Mouse (Mus musculus) lung, embryonic 14.5 days (tissue): ENCODE measurements around the gene Kcnh8. TPM values are rescaled to one million over a fixed set of nuclear protein-coding genes. Genes with fewer than 3 reads are reported as not detected.

Source experiments
- ATAC-seq: fragments of 200-750 bp; cut with Nextera tagmentation; 2 replicates; pipeline ENCODE4 v1.8.0; 2017; ENCODE audit warnings: mild to moderate bottlenecking, moderate TSS enrichment, moderate library complexity; ENCODE audit not compliant: insufficient read depth
- DNase-seq: peaks from one replicate; pipeline ENCODE4 v3.0.0-alpha.2; 2015
- H3K27ac ChIP-seq: fragments of 300-500 bp; sonication (generic); 2 replicates; pipeline ENCODE4 v1.5.1; 2014; ENCODE audit warnings: low read depth, mild to moderate bottlenecking, moderate library complexity
- H3K27me3 ChIP-seq: fragments of 300-500 bp; sonication (generic); 2 replicates; pipeline ENCODE4 v1.6.1; 2014; ENCODE audit warnings: low read length, control low read depth; ENCODE audit not compliant: insufficient read depth
- H3K36me3 ChIP-seq: fragments of 300-500 bp; sonication (generic); 2 replicates; pipeline ENCODE4 v1.6.1; 2014; ENCODE audit warnings: control low read depth; ENCODE audit not compliant: insufficient read depth
- H3K4me1 ChIP-seq: fragments of 300-500 bp; sonication (generic); 2 replicates; pipeline ENCODE4 v1.6.1; 2014; ENCODE audit warnings: antibody characterized with exemption, control low read depth; ENCODE audit not compliant: insufficient read depth
- H3K4me2 ChIP-seq: fragments of 300-500 bp; sonication (generic); 2 replicates; pipeline ENCODE4 v1.6.1; 2014; ENCODE audit warnings: mild to moderate bottlenecking
- H3K4me3 ChIP-seq: fragments of 300-500 bp; sonication (generic); 2 replicates; pipeline ENCODE4 v1.5.1; 2014; ENCODE audit warnings: low read depth, low read length
- H3K9ac ChIP-seq: fragments of 300-500 bp; sonication (generic); 2 replicates; pipeline ENCODE4 v1.6.1; 2014
- H3K9me3 ChIP-seq: fragments of 300-500 bp; sonication (generic); 2 replicates; pipeline ENCODE4 v1.6.1; 2016; ENCODE audit warnings: low read depth, low read length, control low read depth
- CTCF ChIP-seq: IDR thresholded peaks from 2 replicates; pipeline ENCODE4 v1.5.1; 2016; ENCODE audit warnings: antibody characterized with exemption, low read depth
- WGBS: fragments of 180-500 bp; shearing (Covaris S2); extraction: QIAGEN DNeasy Blood & Tissue Kit; methylation state at CpG from one replicate; pipeline ENCODE4 v1.1.7; 2014; 5-methylcytosine and 5-hydroxymethylcytosine counted together
- polyA plus RNA-seq: library from polyadenylated mRNA; unstranded; fragments of >200 nt; fragmentation: Nextera tagmentation; extraction: Ambion mirVana; gene quantifications from 2 replicates; pipeline ENCODE4 v1.2.1, GENCODE M21; 2014

Gene Kcnh8
- polyA plus RNA-seq, 1 experiment from 2014 or later, result 0.14 TPM

DNA sequence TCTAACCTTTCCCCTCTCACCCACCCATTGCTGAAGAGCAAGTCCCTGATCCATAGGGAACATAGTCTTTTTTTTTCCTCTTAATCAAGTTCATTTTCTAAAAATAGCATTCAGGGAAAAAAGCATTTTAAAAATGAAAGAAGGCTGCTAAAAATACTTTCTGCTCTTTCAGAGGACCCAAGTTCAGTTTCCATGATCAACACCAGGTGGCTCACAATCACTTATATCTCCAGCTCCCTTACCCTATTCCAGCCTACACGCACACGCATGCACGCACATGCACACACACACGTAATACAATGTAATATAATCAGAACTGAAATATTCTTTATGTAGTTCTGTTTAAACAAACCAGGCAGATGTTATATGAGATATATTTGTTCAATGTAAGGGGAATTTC, 378.4 kb downstream of the Kcnh8 start:
- WGBS, result 89% methylated on average over 4 of the region's 4 CpGs
- Histone ChIP-seq H3K9me3 (no peaks in the 10 kb centered on the region), H3K4me2 (no peak overlapping the region), H3K4me1 (no peaks in the 10 kb centered on the region), H3K36me3 (no peaks in the 10 kb centered on the region), H3K27me3 (no peaks in the 10 kb centered on the region), H3K4me3 (no peak overlapping the region), H3K27ac (no peak overlapping the region), H3K9ac (no peak overlapping the region)
- DNase-seq (no peak), ATAC-seq (no peak)
- TF ChIP-seq CTCF, result no peak
